Mouse (Mus musculus) granulocyte monocyte progenitor cell, adult 5-6 weeks (primary cell): ENCODE data around the gene Zfp639. TPM values are rescaled to one million over a fixed set of nuclear protein-coding genes. Genes with fewer than 3 reads are reported as not detected.

Source experiments
- ATAC-seq: replicated peaks from 2 replicates; pipeline ENCODE4 v1.8.0; 2016; ENCODE audit warnings: mild to moderate bottlenecking, moderate TSS enrichment, inconsistent platforms; ENCODE audit not compliant: poor library complexity, severe bottlenecking
- total RNA-seq, 2 experiments: library from RNA; stranded (forward) in 1 of 2; stranded (reverse) in 1 of 2; fragments of 200-712, 200-1000 nt in 1 of 2; fragments of >200 nt in 1 of 2; fragmentation: Nextera tagmentation in 1 of 2; gene quantifications; 2 replicates each; pipeline ENCODE4 v1.2.3; 2014 to 2017

Zfp639 gene
- total RNA-seq (2014; fragmentation: Nextera tagmentation) (45.9 and 55.1 TPM in 2 replicates), total RNA-seq (2017) (41.1 and 79.6 TPM in 2 replicates)

- ATAC-seq = no peak; the same call in 1 of the 2 replicates
Measured at GRCm38 (mm10) chr3:32509496-32510374, at the start of gene Zfp639. Gene Zfp639 (plus strand): TSS chr3:32510259.

- no peak for ATAC-seq
Measured at GRCm38 (mm10) chr3:32467321-32467720, 42.7 kb upstream of the Zfp639 start.

DNA sequence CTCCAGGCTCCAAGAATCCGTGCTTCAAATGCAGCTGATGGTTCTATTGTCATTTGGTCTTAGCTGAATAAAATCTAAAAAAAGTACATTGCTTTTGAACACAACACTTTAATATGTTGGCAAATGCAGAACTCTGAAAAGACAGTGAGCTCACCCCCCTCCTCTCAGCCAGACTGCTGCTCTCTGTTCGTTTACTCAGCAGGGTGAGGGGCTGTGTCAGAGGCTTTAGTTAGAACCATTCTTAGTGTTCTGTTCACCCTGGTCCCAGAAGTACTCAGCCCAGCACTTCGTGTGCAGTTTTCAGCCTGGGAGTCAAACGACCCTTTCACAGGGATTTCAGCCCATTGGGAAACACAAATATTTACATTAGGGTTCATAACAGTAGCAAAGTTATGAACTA is 41.6 kb upstream of the Zfp639 start:
- ATAC-seq = no peak

- no peak for ATAC-seq
Measured at GRCm38 (mm10) chr3:32470449-32470848, 39.6 kb upstream of the Zfp639 start.

- ATAC-seq = no peak
Measured at GRCm38 (mm10) chr3:32471098-32471497, 39.0 kb upstream of the Zfp639 start.

GRCm38 (mm10) chr3:32472191-32472900 is 37.7 kb upstream of the Zfp639 start:
- no peak for ATAC-seq

DNA sequence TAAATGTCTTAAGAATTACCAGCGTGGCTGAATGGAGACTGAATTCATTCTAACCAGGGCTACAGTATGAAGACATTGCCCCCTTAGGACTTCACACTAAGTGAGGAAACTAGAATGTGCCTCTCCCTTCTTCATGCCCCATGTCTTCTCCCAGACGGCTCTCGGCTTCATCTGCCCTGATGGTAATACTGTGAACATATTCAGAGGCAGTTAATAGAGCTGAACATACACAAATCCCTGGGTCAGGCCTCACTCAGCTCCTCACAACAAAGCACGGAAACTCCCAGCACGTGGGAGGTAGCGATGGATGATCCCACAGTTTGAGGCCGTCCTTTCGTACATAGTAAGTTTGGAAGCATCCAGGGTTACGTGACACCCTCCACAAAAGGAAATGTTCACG is 36.9 kb upstream of the Zfp639 start:
- ATAC-seq = no peak

GRCm38 (mm10) chr3:32479961-32480360 is 30.1 kb upstream of the Zfp639 start:
- no peak for ATAC-seq

GRCm38 (mm10) chr3:32483035-32483434 is 27.0 kb upstream of the Zfp639 start:
- no peak for ATAC-seq

DNA sequence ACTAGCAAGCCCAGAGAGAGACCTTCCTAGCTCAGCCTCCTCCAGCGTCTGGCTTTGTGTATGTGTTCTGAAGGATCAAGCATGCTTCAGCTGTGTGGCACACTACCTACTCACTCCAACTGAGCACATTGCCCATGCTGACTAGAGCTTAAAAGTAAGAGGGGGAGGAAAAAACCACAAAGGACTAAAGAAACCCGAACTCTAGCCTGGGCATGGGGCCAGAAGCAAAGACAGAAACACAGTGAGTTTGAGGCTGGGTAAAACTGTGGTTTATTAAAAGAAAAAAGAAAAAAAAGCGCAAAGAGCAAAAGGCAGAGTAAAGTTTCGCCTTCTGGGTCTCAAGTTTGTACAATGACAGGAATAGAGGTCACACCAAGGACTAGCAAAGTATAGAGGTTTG is 23.5 kb upstream of the Zfp639 start:
- ATAC-seq = no peak

DNA sequence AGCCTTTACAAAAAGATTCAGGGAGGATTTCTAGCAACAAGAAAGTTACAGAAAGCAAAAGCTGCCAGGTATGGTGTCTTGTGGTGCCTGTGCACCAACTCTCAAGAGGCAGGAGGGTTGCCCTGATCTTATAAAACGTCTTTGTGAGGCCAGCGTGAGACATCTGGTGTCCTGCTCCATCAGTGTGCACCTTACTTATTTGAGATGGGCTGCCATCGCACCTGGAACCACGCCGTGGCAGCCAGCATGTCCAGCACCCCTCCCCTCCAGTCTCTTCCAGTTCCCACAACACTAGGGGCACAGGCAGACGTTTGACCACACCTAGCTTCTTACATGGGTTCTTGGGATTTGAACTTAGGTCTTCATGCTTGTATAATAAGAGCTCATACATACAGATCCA is 21.9 kb upstream of the Zfp639 start:
- ATAC-seq = no peak

GRCm38 (mm10) chr3:32490076-32490927 is 19.8 kb upstream of the Zfp639 start:
- ATAC-seq = no peak

GRCm38 (mm10) chr3:32490928-32491315 is 19.1 kb upstream of the Zfp639 start:
- no peak for ATAC-seq

GRCm38 (mm10) chr3:32492097-32493090 is 17.7 kb upstream of the Zfp639 start, which contains the start of gene Kcnmb3:
Gene Kcnmb3 (minus strand): TSS chr3:32492231.
- no peak for ATAC-seq

- ATAC-seq = 0 out of 2 replicates have a peak, but pooled peaks have one; percentile 20
Measured at GRCm38 (mm10) chr3:32494387-32495087, 15.5 kb upstream of the Zfp639 start.

DNA sequence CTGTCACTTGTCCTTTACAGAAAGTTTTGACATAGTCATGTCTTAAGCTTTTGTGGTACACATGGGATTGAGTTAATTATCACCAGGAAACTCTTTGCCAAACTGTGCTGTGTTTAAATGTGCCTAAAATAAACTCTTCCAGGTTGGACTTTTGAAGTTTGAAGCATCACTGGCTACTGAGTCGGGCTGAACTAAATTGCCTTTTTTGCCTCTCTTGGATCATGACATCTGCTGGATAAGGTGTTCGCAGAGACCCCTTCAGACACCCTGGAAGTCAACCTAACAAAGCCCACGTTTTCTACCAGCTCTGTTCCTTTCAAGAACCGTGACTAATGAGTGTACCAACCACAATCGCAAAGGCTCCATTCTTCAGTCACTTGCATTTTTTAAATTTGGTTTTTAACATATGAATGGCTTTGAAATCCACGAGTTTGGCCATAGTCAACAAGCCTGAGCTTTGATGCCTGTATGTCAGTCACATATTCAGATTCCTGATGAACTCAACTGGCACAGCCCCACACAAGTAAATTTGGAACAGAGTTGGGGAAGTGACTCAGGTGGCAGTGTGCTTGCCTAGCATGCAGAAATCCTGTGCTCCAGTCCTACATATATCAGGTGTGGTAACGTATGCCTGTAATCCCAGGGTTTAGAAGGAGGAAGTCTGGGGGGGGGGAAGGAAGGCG is 14.8 kb upstream of the Zfp639 start:
- ATAC-seq = no peak

GRCm38 (mm10) chr3:32495856-32496710 is 14.0 kb upstream of the Zfp639 start:
- ATAC-seq = no peak
